Mouse (Mus musculus): ENCODE data around the gene Dtd2. TPM values are rescaled to one million over a fixed set of nuclear protein-coding genes. Genes with fewer than 3 reads are reported as not detected.
A peak's percentile ranks its signal among the peaks of the same experiment; 100 is the strongest.

Gene Dtd2
- total RNA-seq (2017): 15.8 and 18.4 TPM in 2 replicates

- ATAC-seq (replicated peaks; ENCODE audit: low read depth, poor library complexity, severe bottlenecking): peak; percentile 90
Observed at GRCm38 (mm10) chr12:52005877-52006632, at the start of gene Dtd2. Gene Dtd2, minus strand, starts transcription at chr12:52006501.

- ATAC-seq (replicated peaks; ENCODE audit: low read depth, poor library complexity, severe bottlenecking): peak; percentile 98
Observed at GRCm38 (mm10) chr12:52049324-52049723, 43.0 kb upstream of the Dtd2 start.

- ATAC-seq (replicated peaks; ENCODE audit: low read depth, poor library complexity, severe bottlenecking): 0 out of 2 replicates have a peak, but pooled peaks have one; percentile 13
Observed at GRCm38 (mm10) chr12:52046371-52046770, 40.1 kb upstream of the Dtd2 start.

DNA sequence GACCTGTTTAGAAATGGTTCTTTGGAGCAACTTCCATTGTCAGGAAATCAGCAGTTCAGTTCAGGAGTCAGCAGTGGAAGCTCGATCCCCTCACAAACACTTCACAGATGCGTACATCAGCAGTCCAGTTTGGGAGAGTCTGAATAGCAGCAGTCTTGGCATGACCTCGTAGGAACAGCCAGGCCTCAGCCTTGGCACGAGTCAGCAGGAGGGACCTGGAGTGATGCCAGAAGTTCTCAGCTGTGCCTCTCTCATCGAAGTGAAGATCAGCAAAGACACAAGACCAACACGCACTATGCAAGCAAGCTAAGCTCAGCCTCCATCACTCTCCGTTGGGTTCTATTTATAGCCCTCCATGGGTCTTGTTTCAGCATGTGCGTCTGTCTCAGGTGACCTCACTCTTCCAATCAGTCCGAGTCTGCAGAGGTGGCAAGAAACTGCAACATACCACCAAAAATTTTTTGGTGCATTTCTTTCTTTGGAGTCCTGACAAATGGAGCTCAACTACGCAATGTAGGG is 36.6 kb upstream of the Dtd2 start:
- ATAC-seq (replicated peaks; ENCODE audit: low read depth, poor library complexity, severe bottlenecking): no peak

DNA sequence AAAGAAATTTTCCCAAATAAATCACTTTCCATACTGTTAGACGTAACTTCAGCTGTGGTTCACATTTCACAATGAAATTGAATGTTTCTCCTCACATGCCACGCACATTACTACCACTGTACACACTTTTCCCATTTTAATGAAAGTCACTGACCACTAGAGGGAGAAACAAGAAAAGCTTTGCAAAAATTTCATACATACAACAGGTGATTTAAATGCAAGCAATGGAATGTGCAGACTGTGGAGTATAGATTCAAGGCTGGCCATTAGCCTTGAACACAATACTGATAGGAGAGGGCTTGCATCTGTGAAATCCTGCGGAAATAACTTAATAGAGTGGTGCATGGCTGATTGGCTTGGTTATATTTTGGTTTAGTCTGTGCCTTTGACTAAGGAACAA is 32.1 kb upstream of the Dtd2 start:
- peak; percentile 73 for ATAC-seq (replicated peaks; ENCODE audit: low read depth, poor library complexity, severe bottlenecking)

GRCm38 (mm10) chr12:52034956-52035355 is 28.7 kb upstream of the Dtd2 start:
- ATAC-seq (replicated peaks; ENCODE audit: low read depth, poor library complexity, severe bottlenecking): no peak

DNA sequence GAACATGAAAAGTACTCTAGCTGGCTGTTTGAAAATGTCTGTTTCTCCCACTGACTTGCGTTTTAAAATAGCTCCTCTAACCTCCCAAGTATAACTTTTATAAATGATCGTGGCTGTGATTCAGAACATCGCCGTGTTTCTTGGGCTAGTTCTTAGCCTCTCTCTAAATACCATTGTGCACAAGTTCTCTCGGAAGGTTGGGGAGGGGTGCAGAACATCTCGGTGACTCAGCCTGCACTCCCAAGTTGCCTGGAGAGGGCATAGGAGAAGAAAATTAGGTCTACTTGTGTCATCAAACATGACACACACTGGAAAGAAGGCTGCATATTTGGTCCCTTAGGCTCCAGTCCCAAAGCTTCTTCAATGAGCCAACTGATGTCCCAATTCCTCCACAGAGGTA is 26.0 kb upstream of the Dtd2 start:
- no peak for ATAC-seq (replicated peaks; ENCODE audit: low read depth, poor library complexity, severe bottlenecking)

DNA sequence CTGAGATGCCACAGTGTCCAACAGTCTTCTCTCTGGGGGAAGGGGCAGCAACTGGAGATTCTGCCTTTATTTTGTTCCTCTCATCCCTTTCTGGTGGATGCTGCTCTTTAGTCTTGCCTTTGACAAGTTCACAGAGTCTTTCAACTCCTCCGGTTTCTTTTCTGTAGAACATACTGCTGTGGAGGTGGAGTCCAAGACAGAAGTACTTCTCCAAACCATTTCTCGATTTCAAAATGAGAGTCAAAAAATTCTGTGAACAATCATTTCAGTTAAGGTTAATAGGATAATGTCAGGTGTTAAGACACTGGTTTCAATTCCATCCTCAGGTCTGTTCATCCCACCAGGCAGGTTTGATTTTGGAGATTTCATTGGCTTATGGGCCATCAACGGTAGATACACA is 21.7 kb upstream of the Dtd2 start, which contains the start of gene Gpr33:
Gene Gpr33, minus strand, starts transcription at position 101 of the 400 bp plus-strand sequence.
- no peak for ATAC-seq (replicated peaks; ENCODE audit: low read depth, poor library complexity, severe bottlenecking)

DNA sequence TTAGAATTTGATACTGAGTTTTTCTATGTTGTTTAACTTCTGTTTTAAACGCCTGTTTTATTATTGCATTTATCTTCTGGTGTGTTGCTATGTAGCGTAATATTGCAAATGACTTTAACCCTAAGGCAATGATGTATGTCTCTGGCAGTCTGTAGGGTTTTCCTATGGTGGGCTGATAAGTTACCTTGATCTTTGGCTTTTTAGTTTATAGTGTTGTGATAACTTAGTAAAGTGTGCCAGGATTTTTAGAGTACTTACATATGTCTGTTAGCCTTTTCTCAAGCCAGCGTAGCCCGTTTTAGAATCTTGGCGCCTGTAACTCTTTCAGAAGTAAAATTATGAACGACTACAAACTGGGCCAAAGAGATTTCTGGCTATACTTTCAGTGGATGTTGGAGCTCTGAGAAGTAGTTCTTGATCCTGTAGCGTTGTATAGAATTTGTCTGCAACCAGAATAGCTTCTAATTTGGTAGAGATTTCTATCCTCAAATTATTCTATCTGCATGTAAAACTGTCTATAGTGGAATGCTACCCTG is 8.3 kb upstream of the Dtd2 start:
- no peak for ATAC-seq (replicated peaks; ENCODE audit: low read depth, poor library complexity, severe bottlenecking)

- no peak for ATAC-seq (replicated peaks; ENCODE audit: low read depth, poor library complexity, severe bottlenecking)
Observed at GRCm38 (mm10) chr12:52014044-52014443, 7.7 kb upstream of the Dtd2 start.

DNA sequence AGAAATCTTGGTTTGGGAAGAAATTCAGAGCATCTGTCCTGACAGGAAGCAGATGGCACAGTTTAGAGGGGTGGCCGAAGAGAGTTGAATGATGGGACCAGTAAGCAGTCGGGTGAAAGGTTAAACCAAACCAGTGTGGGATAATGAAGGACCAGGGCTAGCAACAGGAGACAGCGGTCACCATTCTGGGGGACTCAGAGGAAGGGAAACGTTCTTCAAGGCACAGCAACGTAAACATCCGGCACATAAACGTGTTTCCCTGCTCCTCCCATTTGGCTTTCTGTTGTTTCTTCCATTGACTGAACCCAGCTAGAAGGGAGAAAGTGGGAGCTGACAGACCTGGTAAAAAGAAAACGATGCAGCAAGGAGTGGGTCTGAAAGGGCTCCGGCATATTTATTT is 7.0 kb upstream of the Dtd2 start:
- ATAC-seq (replicated peaks; ENCODE audit: low read depth, poor library complexity, severe bottlenecking): no peak

DNA sequence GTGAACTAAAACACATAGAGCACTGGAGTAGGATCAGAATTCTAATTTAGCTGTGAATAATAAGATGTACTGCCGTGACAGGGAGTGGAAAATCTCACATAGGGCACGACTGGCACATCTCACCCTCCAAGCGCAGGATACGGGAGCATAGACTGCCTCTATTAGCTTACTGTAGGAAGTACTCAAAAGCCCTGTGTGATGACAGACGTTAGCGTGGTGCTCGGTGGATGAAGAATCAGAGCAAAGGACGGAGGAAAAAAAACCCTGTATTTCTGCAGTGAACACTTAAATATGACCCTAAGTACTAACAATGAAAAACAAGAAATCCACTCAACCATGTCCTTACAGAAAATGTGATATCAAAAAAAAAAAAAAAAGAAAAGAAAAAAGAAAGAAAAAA is 5.9 kb upstream of the Dtd2 start:
- no peak for ATAC-seq (replicated peaks; ENCODE audit: low read depth, poor library complexity, severe bottlenecking)

DNA sequence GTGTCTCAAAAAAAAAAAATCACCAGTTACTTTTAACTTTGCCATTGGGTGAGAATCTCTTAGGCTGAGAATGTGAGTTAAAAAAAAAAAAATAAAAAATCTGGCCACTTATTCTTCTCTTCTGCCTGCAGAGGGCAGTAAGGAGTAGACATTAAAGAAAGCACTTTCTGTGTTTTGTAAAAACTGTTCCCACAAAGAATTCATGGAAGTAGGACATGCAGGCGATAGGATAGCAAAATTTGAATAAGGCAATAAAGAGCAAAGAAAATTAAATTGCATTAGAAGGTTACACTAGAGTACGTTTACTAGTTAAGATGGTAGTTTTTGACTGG is 4.3 kb upstream of the Dtd2 start:
- ATAC-seq (replicated peaks; ENCODE audit: low read depth, poor library complexity, severe bottlenecking): no peak

DNA sequence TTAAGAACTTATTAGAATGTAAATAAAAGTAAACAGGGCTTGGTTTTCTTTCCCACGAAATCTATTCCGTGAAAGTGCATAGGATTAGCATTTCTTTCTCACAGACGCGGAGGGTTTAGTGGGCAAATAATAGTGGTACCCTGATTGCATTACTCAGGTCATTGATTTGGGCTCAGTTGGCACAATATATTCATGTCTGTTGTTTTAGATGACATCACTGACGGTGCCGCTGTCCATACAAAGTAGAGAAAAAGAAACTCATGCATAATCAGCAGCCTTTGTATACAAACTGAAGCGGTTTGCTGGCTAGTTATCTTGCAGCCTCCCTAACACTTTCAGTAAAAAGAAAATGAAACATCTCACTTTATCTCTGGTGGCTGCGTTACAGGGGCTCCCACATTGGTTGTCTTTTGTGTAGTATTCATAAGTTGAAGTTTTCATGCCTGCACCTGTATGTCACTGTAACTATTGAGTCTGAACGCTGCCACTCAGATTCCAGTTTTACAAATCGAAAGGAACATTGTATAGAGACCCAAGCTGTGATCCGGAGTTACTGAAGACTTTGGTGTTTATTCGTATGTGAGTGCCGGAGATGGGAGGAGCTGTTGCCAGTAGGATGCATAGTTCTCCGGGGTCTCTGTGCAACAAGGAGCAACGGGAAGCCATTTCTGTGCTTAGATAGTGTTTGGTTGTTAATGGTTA is 3.8 kb upstream of the Dtd2 start:
- no peak for ATAC-seq (replicated peaks; ENCODE audit: low read depth, poor library complexity, severe bottlenecking)

- ATAC-seq (replicated peaks; ENCODE audit: low read depth, poor library complexity, severe bottlenecking): no peak
Observed at GRCm38 (mm10) chr12:52006633-52006994, 313 bp upstream of the Dtd2 start.

DNA sequence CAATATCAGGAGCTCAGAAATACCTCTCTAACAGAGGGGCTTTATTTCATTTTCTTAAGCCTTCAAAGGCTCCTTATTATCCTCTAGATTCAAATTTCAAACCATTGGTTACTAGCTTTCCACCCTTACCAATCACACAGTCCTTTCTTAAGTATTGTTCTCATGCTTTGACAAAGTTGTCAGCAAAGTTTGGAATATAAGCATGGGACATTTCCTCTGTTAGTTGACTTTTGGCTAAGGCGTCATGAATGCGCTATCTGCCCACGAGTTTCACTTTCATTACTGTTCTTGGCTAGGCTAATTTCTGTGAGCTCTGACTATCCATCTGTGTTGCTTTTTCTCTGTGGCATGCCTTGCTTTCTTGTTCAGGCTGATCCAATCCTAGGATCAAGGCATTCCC is 3.6 kb downstream of the Dtd2 start:
- ATAC-seq (replicated peaks; ENCODE audit: low read depth, poor library complexity, severe bottlenecking): no peak

- peak; percentile 64 for ATAC-seq (replicated peaks; ENCODE audit: low read depth, poor library complexity, severe bottlenecking)
Observed at GRCm38 (mm10) chr12:52001544-52001943, 4.8 kb downstream of the Dtd2 start.

GRCm38 (mm10) chr12:51998366-51998932 is 7.9 kb downstream of the Dtd2 start:
- ATAC-seq (replicated peaks; ENCODE audit: low read depth, poor library complexity, severe bottlenecking): peak; percentile 71

DNA sequence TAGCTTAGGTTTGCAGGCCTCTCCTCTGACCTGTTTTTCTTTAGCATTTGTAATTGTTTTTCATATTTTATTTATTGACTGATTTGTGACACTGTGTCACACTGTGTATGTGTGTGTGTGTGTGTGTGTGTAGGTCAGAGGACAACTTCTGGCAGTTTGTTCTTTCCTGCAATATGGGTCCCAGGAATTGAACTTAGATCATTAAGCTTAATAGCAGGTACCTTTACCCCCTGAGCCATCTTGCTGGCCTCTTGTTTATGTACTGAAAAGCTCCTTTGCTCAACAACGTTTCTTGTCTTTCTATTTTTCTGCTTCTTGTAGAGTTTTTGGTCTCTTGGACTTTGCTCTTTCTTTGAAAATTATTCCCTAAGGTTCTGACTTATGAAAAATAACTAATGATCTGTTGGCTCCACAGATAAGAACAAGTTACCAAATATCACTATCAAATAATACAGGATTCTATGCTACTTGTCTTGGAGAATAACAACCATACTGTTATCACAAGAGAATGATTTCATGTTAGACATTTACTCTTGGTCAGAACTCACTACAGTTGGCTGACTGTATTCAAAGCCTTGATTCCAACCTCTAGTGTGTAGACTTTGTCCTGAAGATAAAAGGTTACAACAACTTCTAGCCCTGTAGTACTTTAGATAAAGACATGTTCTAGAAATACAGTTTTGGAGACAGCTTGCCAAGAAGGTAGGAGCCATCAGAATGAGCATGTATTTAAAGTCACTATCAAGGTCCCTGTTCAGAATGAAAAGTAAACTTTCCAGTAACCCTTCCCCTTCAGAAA is 10.4 kb downstream of the Dtd2 start:
- no peak for ATAC-seq (replicated peaks; ENCODE audit: low read depth, poor library complexity, severe bottlenecking)

DNA sequence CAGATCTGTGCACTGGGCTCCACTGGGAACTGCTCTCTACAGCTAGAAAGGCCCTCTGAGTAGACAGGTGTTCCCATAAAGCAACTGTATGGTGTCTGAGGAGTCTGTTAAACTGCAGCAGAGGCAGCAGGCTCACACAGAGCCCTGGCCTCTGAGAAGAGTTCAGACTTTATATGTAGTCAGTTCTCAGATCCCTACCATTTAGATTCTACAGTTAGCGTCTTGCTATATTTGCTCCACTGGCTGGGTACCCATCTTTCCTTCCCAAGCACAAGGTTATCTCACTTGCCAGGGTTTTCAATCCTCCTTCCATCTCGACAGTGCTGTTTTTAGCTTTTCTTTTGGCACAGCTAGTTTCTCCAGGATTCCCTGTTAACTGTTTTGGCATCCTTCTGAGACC is 15.7 kb downstream of the Dtd2 start:
- no peak for ATAC-seq (replicated peaks; ENCODE audit: low read depth, poor library complexity, severe bottlenecking)

Measured in common myeloid progenitor, adult 5-6 weeks (primary cell).